19 mouse cellular contexts compared by ENCODE assay signal in the genomic region with DNA sequence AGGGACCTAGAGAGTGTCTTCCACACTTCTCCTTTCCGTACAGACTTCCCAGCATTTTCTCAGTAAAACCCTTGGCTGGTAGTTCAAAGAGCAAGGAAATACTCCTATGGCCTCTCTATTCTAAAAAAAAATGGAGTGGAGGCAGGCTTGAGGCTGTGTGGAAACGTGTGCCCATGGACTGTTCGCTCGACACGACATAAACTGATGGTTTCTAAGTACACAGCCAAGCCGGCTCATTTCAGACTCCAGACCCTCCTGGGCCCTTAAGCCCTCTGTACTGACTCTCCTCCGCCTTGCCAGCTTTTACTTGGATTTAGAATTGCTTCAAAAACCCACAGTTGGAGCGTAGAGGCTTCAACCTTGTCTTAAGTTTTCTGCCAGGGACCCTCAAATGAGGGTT.
A peak's percentile ranks its signal among the peaks of the same experiment; 100 is the strongest.
DNase-seq lines count a peak whose midpoint lies in the region; ATAC-seq lines count a peak whose summit lies in the region.
"Had no signal": no experiment of that assay in that cellular context is flagged by ENCODE, and none has a peak within 500 bp of the region (broad histone marks: within the 10 kb centered on the region; RNA-seq: fewer than 3 reads in every experiment).

No protein-coding gene starts in this region.

- no peaks in the 10 kb centered on the region for H3K36me3 ChIP-seq in neural tube, embryonic 15.5 days
- peaks cover 18% of the 10 kb centered on the region for H3K36me3 ChIP-seq in limb, embryonic 15.5 days
- H3K36me3 ChIP-seq: embryonic facial prominence, embryonic 12.5 days; forebrain, embryonic 10.5 days; forebrain, embryonic 12.5 days had no signal

- no peak overlapping the region for H3K9ac ChIP-seq in neural tube, embryonic 15.5 days (replicated peaks)
- H3K9ac ChIP-seq in limb, embryonic 15.5 days: no peak overlapping the region
- H3K9ac ChIP-seq: embryonic facial prominence, embryonic 12.5 days; embryonic facial prominence, embryonic 15.5 days; forebrain, embryonic 12.5 days had no signal

- peak; percentile 57 for ATAC-seq in neural tube, embryonic 15.5 days (ENCODE audit: low FRiP score)
- ATAC-seq in limb, embryonic 15.5 days (ENCODE audit: insufficient number of reproducible peaks, low FRiP score, low TSS enrichment, low read depth): 0 out of 2 replicates have a peak, but pooled peaks have one; percentile 35
- ATAC-seq: forebrain, embryonic 14.5 days; forebrain, embryonic 16.5 days had no signal

- no peak overlapping the region for H3K27ac ChIP-seq in neural tube, embryonic 15.5 days (replicated peaks)
- no peak overlapping the region for H3K27ac ChIP-seq in limb, embryonic 15.5 days
- H3K27ac ChIP-seq: embryonic facial prominence, embryonic 12.5 days; embryonic facial prominence, embryonic 15.5 days; forebrain, embryonic 10.5 days; forebrain, embryonic 12.5 days had no signal

- no peaks in the 10 kb centered on the region for H3K9me3 ChIP-seq in neural tube, embryonic 15.5 days (replicated peaks)
- no peaks in the 10 kb centered on the region for H3K9me3 ChIP-seq in limb, embryonic 15.5 days
- H3K9me3 ChIP-seq: embryonic facial prominence, embryonic 12.5 days; embryonic facial prominence, embryonic 15.5 days; forebrain, embryonic 10.5 days; forebrain, embryonic 12.5 days had no signal

- no peaks in the 10 kb centered on the region for H3K4me1 ChIP-seq in neural tube, embryonic 15.5 days
- peaks cover 6% of the 10 kb centered on the region; the same call in 1 of the 2 replicates for H3K4me1 ChIP-seq in limb, embryonic 15.5 days
- H3K4me1 ChIP-seq: embryonic facial prominence, embryonic 12.5 days; embryonic facial prominence, embryonic 15.5 days; forebrain, embryonic 10.5 days; forebrain, embryonic 12.5 days had no signal

- DNase-seq in heart, adult 11 months: peak; percentile 55
- DNase-seq in heart, postnatal 4 days: no peak
- no peak for DNase-seq in neural tube, embryonic 10.5 days (ENCODE audit: extremely low spot score, low spot score)
- no peak for DNase-seq in right cerebral cortex, postnatal 25 days
- DNase-seq: adrenal gland, adult 2 months; adrenal gland, postnatal 25 days; cerebellum, adult 11 months; cerebellum, adult 8-10 months; cerebellum, adult 9-11 months; cerebellum, postnatal 36 days had no signal

- H3K27me3 ChIP-seq in neural tube, embryonic 15.5 days (replicated peaks): no peaks in the 10 kb centered on the region
- no peaks in the 10 kb centered on the region for H3K27me3 ChIP-seq in limb, embryonic 15.5 days
- H3K27me3 ChIP-seq: embryonic facial prominence, embryonic 12.5 days; embryonic facial prominence, embryonic 15.5 days; forebrain, embryonic 12.5 days had no signal

- H3K4me2 ChIP-seq in neural tube, embryonic 15.5 days: no peak overlapping the region
- no peak overlapping the region for H3K4me2 ChIP-seq in limb, embryonic 15.5 days
- H3K4me2 ChIP-seq: embryonic facial prominence, embryonic 12.5 days; embryonic facial prominence, embryonic 15.5 days; forebrain, embryonic 12.5 days had no signal

- H3K4me3 ChIP-seq in neural tube, embryonic 15.5 days (replicated peaks): no peak overlapping the region
- no peak overlapping the region for H3K4me3 ChIP-seq in limb, embryonic 15.5 days
- H3K4me3 ChIP-seq: embryonic facial prominence, embryonic 12.5 days; embryonic facial prominence, embryonic 15.5 days; erythroblast, embryonic 14.5 days; forebrain, embryonic 10.5 days; forebrain, embryonic 12.5 days had no signal

- 71% methylated on average over 8 of the region's 8 CpGs for WGBS in neural tube, embryonic 15.5 days
- WGBS in limb, embryonic 15.5 days: 51% methylated on average over 8 of the region's 8 CpGs
